Mouse (Mus musculus): ENCODE data around the gene Rbm28. TPM values are rescaled to one million over a fixed set of nuclear protein-coding genes. Genes with fewer than 3 reads are reported as not detected.
"Not testable (repeated sequence)": the region's sequence is repeated elsewhere in the genome, so short reads cannot be mapped to it uniquely, and the experiment has no call there.

The Rbm28 gene
- polyA plus RNA-seq, 1 experiment from 2014 or later: 6.6 TPM

DNA sequence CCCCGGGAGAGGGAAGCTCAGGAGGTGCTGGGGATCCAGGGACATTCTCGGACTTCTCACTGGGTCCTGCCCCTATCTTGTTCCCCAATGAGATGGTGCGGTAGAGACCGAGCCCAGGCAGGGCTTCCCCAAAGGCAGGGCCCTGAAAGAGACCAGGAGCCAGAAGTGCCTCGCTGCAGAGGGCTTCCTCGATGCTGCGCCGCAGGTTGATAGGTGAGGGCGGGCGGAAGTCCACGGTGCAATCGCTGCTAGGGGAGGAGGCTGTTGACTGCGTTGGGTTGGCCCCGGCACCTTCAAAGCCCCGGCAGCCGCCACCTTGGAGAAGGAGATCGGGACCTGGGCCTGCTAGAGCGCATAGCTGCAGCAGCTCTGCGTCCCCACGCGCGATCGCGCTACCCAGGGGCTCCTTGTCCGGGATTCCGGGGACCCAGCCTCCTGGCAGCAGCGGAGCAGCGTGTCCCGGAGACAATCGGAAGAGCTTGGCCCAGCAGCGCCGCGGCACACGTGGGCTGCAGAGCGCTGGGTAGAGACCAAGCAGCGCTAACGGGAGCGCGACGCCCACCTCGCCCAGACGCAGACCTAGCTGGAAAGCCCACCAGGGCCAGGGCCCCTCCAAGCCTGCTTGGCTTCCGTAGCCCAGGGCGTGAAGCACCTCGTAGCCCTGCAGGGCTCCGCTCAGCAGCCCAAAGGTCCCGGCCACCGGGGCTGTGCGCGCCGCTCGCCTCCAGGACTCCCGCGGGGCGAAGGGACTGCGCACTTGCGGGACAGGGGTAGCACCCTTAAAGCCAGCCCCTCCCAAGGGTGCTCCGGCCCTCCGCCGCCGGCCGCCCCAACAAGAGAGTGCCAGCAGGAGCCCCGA, 5.5 kb upstream of the Rbm28 start:
- DNase-seq (peak; percentile 33), ATAC-seq (peak; percentile 62)
- Histone ChIP-seq H3K36me3 (replicated peaks; ENCODE audit: insufficient read depth, low read length) (no peaks in the 10 kb centered on the region), H3K9me3 (ENCODE audit: low read length) (no peaks in the 10 kb centered on the region), H3K9ac (replicated peaks) (peak overlapping the region; percentile 51), H3K27me3 (ENCODE audit: insufficient read depth, low read length) (peaks cover 79% of the 10 kb centered on the region), H3K4me3 (ENCODE audit: low read depth, low read length) (peak overlapping the region; percentile 52), H3K27ac (ENCODE audit: low read depth) (no peak overlapping the region), H3K4me1 (ENCODE audit: insufficient read depth) (peaks cover 10% of the 10 kb centered on the region), H3K4me2 (ENCODE audit: low read depth, low read length) (peak overlapping the region; percentile 81)
- no peak for TF ChIP-seq CTCF (IDR thresholded peaks at IDR 0.05; ENCODE audit: low read depth)
- no peak for TF ChIP-seq EP300 (IDR thresholded peaks at IDR 0.05; ENCODE audit: low read depth)
- WGBS (ENCODE audit: insufficient replicate concordance): under 1% methylated on average over 57 of the region's 63 CpGs

DNA sequence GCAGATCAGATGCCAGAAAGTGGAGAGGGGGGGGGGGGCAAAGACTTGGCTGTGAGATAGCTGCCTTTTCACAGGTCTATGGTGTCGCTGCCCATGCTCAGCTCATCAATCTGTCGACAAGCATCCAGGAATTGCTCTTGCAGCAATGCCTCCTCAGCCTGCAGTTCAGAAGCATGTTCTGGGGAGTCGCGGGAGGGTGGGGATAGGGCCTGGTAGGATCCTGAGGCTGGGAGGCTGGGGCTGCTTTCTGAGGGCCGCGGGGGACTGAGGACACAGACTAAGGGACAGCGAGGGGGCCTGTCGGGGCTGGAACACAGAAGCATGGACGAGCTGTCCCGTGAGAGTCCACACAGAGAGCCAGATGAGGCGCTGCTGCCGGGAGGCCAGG, 4.9 kb upstream of the Rbm28 start:
- ATAC-seq: peak; percentile 15; the same call in 1 of the 2 replicates
- H3K4me3 ChIP-seq (ENCODE audit: low read depth, low read length): no peak overlapping the region
- TF ChIP-seq CTCF (IDR thresholded peaks at IDR 0.05; ENCODE audit: low read depth) (no peak), EP300 (IDR thresholded peaks at IDR 0.05; ENCODE audit: low read depth) (no peak)

DNA sequence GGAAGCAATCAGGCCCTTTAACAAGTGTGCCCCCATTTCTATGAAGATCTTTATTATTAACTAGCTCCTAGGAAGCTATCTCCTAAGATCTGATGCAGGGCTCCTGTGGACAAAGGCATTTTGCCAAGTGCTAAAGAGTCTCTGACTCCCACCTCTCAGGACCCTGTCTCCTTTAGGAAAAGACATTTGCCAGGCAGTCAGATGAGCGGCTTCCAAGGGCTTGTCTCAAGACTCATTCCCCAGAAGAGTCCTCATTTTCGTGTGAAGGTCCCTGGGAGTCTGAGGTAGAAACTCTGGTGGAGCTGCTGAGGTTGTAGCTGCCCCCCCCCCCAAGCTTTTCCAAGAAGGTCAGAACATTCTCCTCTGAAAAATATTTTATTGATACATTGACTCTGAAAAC, 4.1 kb upstream of the Rbm28 start:
- ATAC-seq (no peak), DNase-seq (no peak)
- 30% methylated on average over 2 of the region's 2 CpGs for WGBS (ENCODE audit: insufficient replicate concordance)
- Histone ChIP-seq H3K36me3 (replicated peaks; ENCODE audit: insufficient read depth, low read length) (no peaks in the 10 kb centered on the region), H3K4me1 (ENCODE audit: insufficient read depth) (peaks cover 12% of the 10 kb centered on the region), H3K4me2 (ENCODE audit: low read depth, low read length) (no peak overlapping the region), H3K4me3 (ENCODE audit: low read depth, low read length) (no peak overlapping the region), H3K27me3 (ENCODE audit: insufficient read depth, low read length) (peaks cover 67% of the 10 kb centered on the region), H3K9ac (replicated peaks) (no peak overlapping the region), H3K9me3 (ENCODE audit: low read length) (no peaks in the 10 kb centered on the region), H3K27ac (ENCODE audit: low read depth) (no peak overlapping the region)
- TF ChIP-seq CTCF (IDR thresholded peaks at IDR 0.05; ENCODE audit: low read depth) (no peak), EP300 (IDR thresholded peaks at IDR 0.05; ENCODE audit: low read depth) (no peak)

More for the DNA sequence above, 4.9 kb upstream of the Rbm28 start:
- Histone ChIP-seq H3K9ac (replicated peaks) (no peak overlapping the region), H3K4me2 (ENCODE audit: low read depth, low read length) (peak overlapping the region; percentile 81; the same call in 1 of the 2 replicates), H3K27ac (ENCODE audit: low read depth) (no peak overlapping the region), H3K9me3 (ENCODE audit: low read length) (no peaks in the 10 kb centered on the region), H3K4me1 (ENCODE audit: insufficient read depth) (peaks cover 10% of the 10 kb centered on the region), H3K27me3 (ENCODE audit: insufficient read depth, low read length) (peaks cover 73% of the 10 kb centered on the region), H3K36me3 (replicated peaks; ENCODE audit: insufficient read depth, low read length) (no peaks in the 10 kb centered on the region)
- 9% methylated on average over 12 of the region's 12 CpGs for WGBS (ENCODE audit: insufficient replicate concordance)
- DNase-seq: no peak

DNA sequence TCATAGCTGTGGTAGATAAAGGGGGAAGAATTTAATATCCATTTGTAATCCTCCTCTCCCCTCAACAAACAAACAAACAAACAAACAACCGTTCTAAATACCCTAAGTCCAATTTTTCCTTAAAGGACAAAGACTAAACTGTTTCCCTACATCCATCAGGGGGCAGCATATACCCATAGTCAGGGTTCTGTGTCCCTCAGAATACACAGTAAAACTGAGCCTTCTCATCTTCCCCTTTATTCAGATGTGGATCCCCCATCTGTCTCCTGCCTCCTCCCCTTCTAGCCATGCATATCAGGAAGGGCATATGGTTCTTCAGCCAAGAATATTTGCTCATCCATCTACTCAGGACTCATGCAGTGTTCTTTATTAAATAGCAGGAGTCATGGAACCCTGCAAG, 1.4 kb upstream of the Rbm28 start:
- Histone ChIP-seq H3K27me3 (ENCODE audit: insufficient read depth, low read length) (peaks cover 42% of the 10 kb centered on the region), H3K9ac (replicated peaks) (no peak overlapping the region), H3K4me2 (ENCODE audit: low read depth, low read length) (no peak overlapping the region), H3K9me3 (ENCODE audit: low read length) (no peaks in the 10 kb centered on the region), H3K27ac (ENCODE audit: low read depth) (no peak overlapping the region), H3K4me1 (ENCODE audit: insufficient read depth) (peaks cover 19% of the 10 kb centered on the region), H3K4me3 (ENCODE audit: low read depth, low read length) (no peak overlapping the region), H3K36me3 (replicated peaks; ENCODE audit: insufficient read depth, low read length) (no peaks in the 10 kb centered on the region)
- no peak for ATAC-seq
- peak; percentile 72 for TF ChIP-seq CTCF (IDR thresholded peaks at IDR 0.05; ENCODE audit: low read depth)
- TF ChIP-seq EP300 (IDR thresholded peaks at IDR 0.05; ENCODE audit: low read depth): no peak
- WGBS (ENCODE audit: insufficient replicate concordance): 4% methylated on average over 1 of the region's 1 CpGs
- no peak for DNase-seq

DNA sequence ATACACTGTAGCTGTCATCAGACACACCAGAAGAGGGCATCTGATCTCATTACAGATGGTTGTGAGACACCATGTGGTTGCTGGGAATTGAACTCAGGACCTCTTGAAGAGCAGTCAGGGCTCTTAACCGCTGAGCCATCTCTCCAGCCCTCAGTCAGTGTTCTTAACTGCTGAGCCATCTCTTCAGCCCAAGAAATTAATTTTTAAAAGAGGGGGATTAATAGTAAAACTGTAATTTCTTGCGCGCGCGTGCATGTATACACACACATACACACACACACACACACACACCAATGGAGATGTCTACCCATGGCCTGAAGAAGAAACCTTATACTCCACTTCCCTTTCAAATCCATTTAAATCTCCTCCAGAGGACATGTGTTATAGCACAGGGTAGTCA, 3.5 kb downstream of the Rbm28 start:
- 96% methylated on average over 5 of the region's 5 CpGs for WGBS (ENCODE audit: insufficient replicate concordance)
- H3K9me3 ChIP-seq (ENCODE audit: low read length); ATAC-seq; H3K4me2 ChIP-seq (ENCODE audit: low read depth, low read length); H3K27me3 ChIP-seq (ENCODE audit: insufficient read depth, low read length); H3K4me3 ChIP-seq (ENCODE audit: low read depth, low read length); H3K27ac ChIP-seq (ENCODE audit: low read depth); H3K4me1 ChIP-seq (ENCODE audit: insufficient read depth); H3K9ac ChIP-seq (replicated peaks); DNase-seq: not testable (repeated sequence)
- peaks cover 24% of the 10 kb centered on the region for H3K36me3 ChIP-seq (replicated peaks; ENCODE audit: insufficient read depth, low read length)

DNA sequence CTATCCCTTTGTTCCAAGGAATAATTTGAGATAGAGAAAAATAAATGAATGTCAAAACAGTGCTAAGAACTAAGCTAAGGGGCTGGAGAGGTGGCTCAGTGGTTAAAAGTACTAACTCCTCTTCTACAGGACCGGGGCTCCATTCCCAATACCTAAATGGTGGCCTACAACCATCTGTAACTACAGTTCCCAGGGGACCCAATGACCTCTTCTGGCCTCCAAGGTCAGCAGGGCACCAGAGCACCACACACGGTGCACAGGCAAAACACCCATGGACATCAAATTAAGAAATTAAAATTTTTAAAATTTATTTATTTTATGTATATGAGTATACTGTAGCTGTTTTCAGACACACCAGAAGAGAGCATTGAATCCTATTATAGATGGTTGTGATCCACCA, 4.0 kb downstream of the Rbm28 start:
- Histone ChIP-seq H3K4me2 (ENCODE audit: low read depth, low read length) (no peak overlapping the region), H3K9me3 (ENCODE audit: low read length) (no peaks in the 10 kb centered on the region), H3K4me1 (ENCODE audit: insufficient read depth) (peaks cover 10% of the 10 kb centered on the region), H3K27me3 (ENCODE audit: insufficient read depth, low read length) (no peaks in the 10 kb centered on the region), H3K27ac (ENCODE audit: low read depth) (no peak overlapping the region), H3K36me3 (replicated peaks; ENCODE audit: insufficient read depth, low read length) (peaks cover 26% of the 10 kb centered on the region), H3K9ac (replicated peaks) (no peak overlapping the region), H3K4me3 (ENCODE audit: low read depth, low read length) (no peak overlapping the region)
- no peak for TF ChIP-seq CTCF (IDR thresholded peaks at IDR 0.05; ENCODE audit: low read depth)
- TF ChIP-seq EP300 (IDR thresholded peaks at IDR 0.05; ENCODE audit: low read depth): no peak
- ATAC-seq (no peak), DNase-seq (no peak)
- WGBS (ENCODE audit: insufficient replicate concordance): 89% methylated on average over 2 of the region's 2 CpGs

Data from liver, postnatal 0 days (tissue).